Mouse (Mus musculus): ENCODE measurements around the gene Zfp941. TPM values are rescaled to one million over a fixed set of nuclear protein-coding genes. Genes with fewer than 3 reads are reported as not detected.

Gene Zfp941
- polyA plus RNA-seq, 1 experiment from 2014 or later: 2.0 TPM

Other genes starting within 250 kb of the Zfp941 start
- gene Olfr46, start 220.9 kb downstream of the Zfp941 start, polyA plus RNA-seq (2015; fragmentation: Nextera tagmentation; extraction: Ambion mirVana): not detected in 2 replicates
- not detected in 2 replicates for gene Olfr61, start 193.2 kb downstream of the Zfp941 start, polyA plus RNA-seq (2015; fragmentation: Nextera tagmentation; extraction: Ambion mirVana)
- not detected in 2 replicates for gene Olfr53, start 175.7 kb downstream of the Zfp941 start, polyA plus RNA-seq (2015; fragmentation: Nextera tagmentation; extraction: Ambion mirVana)
- not detected in 2 replicates for gene Olfr539, start 162.2 kb downstream of the Zfp941 start, polyA plus RNA-seq (2015; fragmentation: Nextera tagmentation; extraction: Ambion mirVana)
- gene Olfr45, start 140.2 kb downstream of the Zfp941 start, polyA plus RNA-seq (2015; fragmentation: Nextera tagmentation; extraction: Ambion mirVana): not detected in 2 replicates
- not detected in 2 replicates for gene Olfr541, start 124.9 kb downstream of the Zfp941 start, polyA plus RNA-seq (2015; fragmentation: Nextera tagmentation; extraction: Ambion mirVana)
- not detected in 2 replicates for gene Cyp2e1, start 58.4 kb downstream of the Zfp941 start, polyA plus RNA-seq (2015; fragmentation: Nextera tagmentation; extraction: Ambion mirVana)
- gene Syce1, start 34.3 kb downstream of the Zfp941 start, polyA plus RNA-seq (2015; fragmentation: Nextera tagmentation; extraction: Ambion mirVana): 0.40 and 0.48 TPM in 2 replicates
- gene Urah, start 12.8 kb upstream of the Zfp941 start, polyA plus RNA-seq (2015; fragmentation: Nextera tagmentation; extraction: Ambion mirVana): 4.8 TPM in 2 replicates
- gene Scgb1c1, start 23.4 kb upstream of the Zfp941 start, polyA plus RNA-seq (2015; fragmentation: Nextera tagmentation; extraction: Ambion mirVana): not detected in 2 replicates
- gene Odf3, start 25.6 kb upstream of the Zfp941 start, polyA plus RNA-seq (2015; fragmentation: Nextera tagmentation; extraction: Ambion mirVana): not detected in 2 replicates
- 0.54 TPM in 1 of 2 replicates, not detected in the other for gene Gm45785, start 34.2 kb upstream of the Zfp941 start, polyA plus RNA-seq (2015; fragmentation: Nextera tagmentation; extraction: Ambion mirVana)
- 51.9 and 66.6 TPM in 2 replicates for gene Ric8a, start 34.8 kb upstream of the Zfp941 start, polyA plus RNA-seq (2015; fragmentation: Nextera tagmentation; extraction: Ambion mirVana)
- gene Bet1l, start 35.4 kb upstream of the Zfp941 start, polyA plus RNA-seq (2015; fragmentation: Nextera tagmentation; extraction: Ambion mirVana): 31.7 and 37.1 TPM in 2 replicates
- 194 and 214 TPM in 2 replicates for gene Psmd13, start 59.8 kb upstream of the Zfp941 start, polyA plus RNA-seq (2015; fragmentation: Nextera tagmentation; extraction: Ambion mirVana)
- 27.7 and 31.4 TPM in 2 replicates for gene Sirt3, start 60.1 kb upstream of the Zfp941 start, polyA plus RNA-seq (2015; fragmentation: Nextera tagmentation; extraction: Ambion mirVana)
- not detected in 2 replicates for gene Cox8b, start 78.3 kb upstream of the Zfp941 start, polyA plus RNA-seq (2015; fragmentation: Nextera tagmentation; extraction: Ambion mirVana)
- 42.9 and 46.8 TPM in 2 replicates for gene Nlrp6, start 98.7 kb upstream of the Zfp941 start, polyA plus RNA-seq (2015; fragmentation: Nextera tagmentation; extraction: Ambion mirVana)
- 21.6 and 21.9 TPM in 2 replicates for gene Pgghg, start 119.2 kb upstream of the Zfp941 start, polyA plus RNA-seq (2015; fragmentation: Nextera tagmentation; extraction: Ambion mirVana)
- gene Ifitm5, start 128.1 kb upstream of the Zfp941 start, polyA plus RNA-seq (2015; fragmentation: Nextera tagmentation; extraction: Ambion mirVana): 2.4 and 3.4 TPM in 2 replicates
- 0.69 TPM in 1 of 2 replicates, not detected in the other for gene Gm45717, start 133.8 kb upstream of the Zfp941 start, polyA plus RNA-seq (2015; fragmentation: Nextera tagmentation; extraction: Ambion mirVana)
- 1,251 and 1,347 TPM in 2 replicates for gene Ifitm2, start 133.8 kb upstream of the Zfp941 start, polyA plus RNA-seq (2015; fragmentation: Nextera tagmentation; extraction: Ambion mirVana)
- gene Ifitm1, start 145.0 kb upstream of the Zfp941 start, polyA plus RNA-seq (2015; fragmentation: Nextera tagmentation; extraction: Ambion mirVana): 145 and 148 TPM in 2 replicates
- 255 and 288 TPM in 2 replicates for gene Ifitm3, start 188.6 kb upstream of the Zfp941 start, polyA plus RNA-seq (2015; fragmentation: Nextera tagmentation; extraction: Ambion mirVana)
- gene Ifitm6, start 195.7 kb upstream of the Zfp941 start, polyA plus RNA-seq (2015; fragmentation: Nextera tagmentation; extraction: Ambion mirVana): 1.6 and 3.6 TPM in 2 replicates
- not detected in 2 replicates for gene Gm17387, start 207.0 kb upstream of the Zfp941 start, polyA plus RNA-seq (2015; fragmentation: Nextera tagmentation; extraction: Ambion mirVana)
- gene B4galnt4, start 238.9 kb upstream of the Zfp941 start, polyA plus RNA-seq (2015; fragmentation: Nextera tagmentation; extraction: Ambion mirVana): 7.9 and 10.7 TPM in 2 replicates